Mouse (Mus musculus) retina, postnatal 7 days (tissue): ENCODE data around the gene Tcf20.

Source experiments
- DNase-seq: peaks from one replicate; pipeline ENCODE4 v3.0.0-alpha.2; 2012; ENCODE audit warnings: low read depth, low spot score

Gene Tcf20

DNA sequence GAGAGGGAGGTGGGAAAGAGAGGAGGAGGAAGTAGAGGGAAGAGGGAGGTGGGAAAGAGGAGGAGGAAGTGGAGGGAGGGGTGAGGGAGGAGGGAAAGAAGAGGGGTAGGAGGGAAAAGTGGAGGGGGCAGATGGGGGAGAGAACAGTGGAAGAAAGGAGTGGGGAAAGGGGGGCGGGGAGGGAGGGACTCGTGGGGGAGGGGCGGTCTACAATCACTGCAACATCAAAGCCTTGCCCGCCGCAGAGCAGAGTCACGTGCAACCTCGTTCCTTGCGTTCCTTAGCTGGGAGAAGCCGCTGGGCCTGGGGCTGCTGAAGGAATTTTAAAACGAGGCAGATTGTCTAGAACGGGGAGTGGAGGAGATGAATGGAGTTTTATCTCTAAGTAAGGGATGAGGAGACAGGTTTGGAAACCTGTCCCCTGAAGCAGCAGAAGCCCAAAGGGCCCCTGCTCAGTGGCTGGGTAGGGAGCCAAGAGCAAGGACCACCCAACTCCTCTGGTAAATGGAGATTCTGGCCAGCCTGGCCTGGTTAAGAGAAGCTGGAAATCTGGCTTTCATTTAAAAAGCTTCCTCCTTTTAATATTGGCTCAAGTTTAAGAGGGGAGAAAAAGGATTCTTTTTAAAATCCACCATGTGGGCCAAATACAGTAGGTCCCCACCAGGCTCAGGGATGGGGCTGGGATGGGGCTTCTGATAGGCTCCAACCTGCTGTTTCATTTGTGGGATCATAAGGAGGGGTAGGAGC is 62.8 kb downstream of the Tcf20 start:
- DNase-seq: no peak

GRCm38 (mm10) chr15:82923531-82923930 is 64.1 kb downstream of the Tcf20 start:
- DNase-seq: no peak

GRCm38 (mm10) chr15:82922755-82923154 is 64.9 kb downstream of the Tcf20 start:
- DNase-seq: no peak

DNA sequence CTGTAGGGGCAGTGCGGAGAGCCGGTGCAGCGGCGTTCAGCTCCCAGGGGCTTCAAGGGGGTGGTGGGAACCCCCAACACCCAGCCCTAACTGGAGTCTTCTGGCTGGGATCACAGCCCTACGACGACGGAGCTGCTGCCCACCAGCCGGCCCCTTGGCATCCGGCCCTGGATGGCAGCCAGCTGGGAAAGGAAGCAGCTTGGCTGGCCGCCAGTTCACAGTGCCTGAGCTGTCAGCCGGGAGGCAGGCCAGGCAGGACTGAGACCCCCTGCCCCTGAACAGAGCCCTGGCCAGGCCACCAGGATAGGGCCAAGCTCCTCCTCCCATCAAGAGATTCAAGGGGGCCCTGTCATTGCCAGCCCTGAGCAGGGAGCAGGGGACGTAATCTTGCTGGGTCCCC is 65.6 kb downstream of the Tcf20 start:
- DNase-seq: peak; percentile 77

- DNase-seq: no peak
Observed at GRCm38 (mm10) chr15:82921559-82921958, 66.1 kb downstream of the Tcf20 start.

GRCm38 (mm10) chr15:82920895-82921515 is 66.7 kb downstream of the Tcf20 start:
- DNase-seq: no peak

GRCm38 (mm10) chr15:82917965-82918364 is 69.7 kb downstream of the Tcf20 start:
- DNase-seq: no peak

- DNase-seq: peak; percentile 58
Observed at GRCm38 (mm10) chr15:82917207-82917844, 70.3 kb downstream of the Tcf20 start.

GRCm38 (mm10) chr15:82914455-82914854 is 73.2 kb downstream of the Tcf20 start:
- no peak for DNase-seq

DNA sequence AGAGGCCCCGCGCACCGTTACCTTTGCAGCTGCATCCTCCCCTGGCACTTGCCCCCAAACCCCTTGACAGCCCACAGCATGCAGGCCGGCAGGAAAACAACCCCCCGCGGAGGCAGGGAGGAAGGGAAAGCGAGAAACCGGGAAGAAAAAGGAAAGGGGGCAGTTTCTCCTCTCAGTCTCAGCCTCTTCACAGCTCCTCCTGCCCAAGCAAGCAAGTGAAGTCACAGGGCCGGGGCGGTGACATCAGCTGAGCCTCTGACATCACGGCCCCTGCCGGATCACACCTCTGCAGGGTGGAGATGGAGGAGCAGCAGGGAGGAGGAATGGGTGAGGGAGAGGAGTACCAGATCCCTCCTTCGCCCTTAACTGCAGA is 75.7 kb downstream of the Tcf20 start:
- DNase-seq: no peak

DNA sequence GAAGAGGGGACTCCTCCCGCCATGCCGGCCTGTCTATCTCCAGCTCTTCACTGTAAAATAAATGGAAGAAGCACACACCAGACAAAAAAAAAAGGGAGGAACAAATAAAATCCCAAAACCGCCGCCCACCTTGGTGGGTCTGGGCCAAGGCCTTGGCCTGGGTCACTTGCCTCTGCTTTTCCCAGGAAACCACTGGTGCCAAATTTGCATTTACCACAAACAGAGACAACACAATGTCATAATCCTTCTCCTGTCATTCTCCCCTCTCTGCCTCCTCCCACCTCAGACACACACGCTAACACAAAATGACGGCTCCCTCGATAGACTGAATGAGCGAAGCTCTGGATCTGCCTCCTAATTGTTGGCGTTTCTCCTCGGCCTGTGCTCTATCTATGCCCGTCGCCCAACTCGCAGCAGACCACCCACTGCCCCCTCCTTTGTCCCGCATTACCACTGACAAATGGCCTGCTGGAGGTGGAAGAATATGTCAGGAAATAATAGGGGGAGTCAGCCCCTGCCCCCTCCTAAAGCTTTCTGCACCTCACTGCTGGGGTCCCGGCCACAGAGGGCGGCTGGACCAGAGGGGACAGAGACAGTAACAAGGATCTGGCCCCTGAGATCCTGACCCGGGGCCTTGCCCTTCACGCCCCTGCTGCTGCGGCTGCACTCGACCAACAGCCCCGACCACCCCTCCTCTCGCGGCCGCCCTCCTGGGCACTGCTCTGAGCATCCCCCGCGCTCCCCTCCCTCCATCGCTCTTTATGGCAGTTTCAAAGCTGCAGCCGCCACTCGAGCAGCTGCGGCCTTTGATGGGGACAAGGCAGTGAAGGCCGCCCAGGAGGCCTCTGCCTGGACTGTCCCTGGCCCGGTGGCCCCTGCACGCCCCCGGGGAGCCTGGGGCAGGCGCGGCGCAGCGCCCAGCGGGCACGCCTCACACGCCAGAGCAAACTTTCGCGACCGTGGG is 76.4 kb downstream of the Tcf20 start:
- DNase-seq: no peak

- DNase-seq: no peak
Observed at GRCm38 (mm10) chr15:82910596-82910995, 77.1 kb downstream of the Tcf20 start.

DNA sequence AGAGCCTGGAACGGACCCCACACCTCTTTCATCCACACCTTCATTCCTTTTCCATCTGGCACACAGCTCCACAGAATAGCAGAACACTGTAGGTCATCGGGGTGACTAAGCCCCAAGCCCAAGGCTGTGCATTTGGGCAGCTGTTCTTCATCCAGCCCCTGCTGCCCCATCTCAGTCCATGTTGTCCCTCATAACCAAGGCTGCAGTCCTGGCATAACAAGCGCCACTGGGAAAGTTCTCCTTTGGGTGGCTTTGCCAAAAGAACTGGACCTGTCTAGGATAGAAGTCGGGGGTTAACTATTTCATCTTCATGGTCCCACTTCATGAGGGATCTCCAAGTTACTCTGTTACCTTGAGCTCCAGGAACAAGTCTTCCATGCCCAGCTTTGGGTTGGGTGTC is 77.9 kb downstream of the Tcf20 start:
- no peak for DNase-seq

GRCm38 (mm10) chr15:82908521-82908920 is 79.2 kb downstream of the Tcf20 start:
- no peak for DNase-seq

DNA sequence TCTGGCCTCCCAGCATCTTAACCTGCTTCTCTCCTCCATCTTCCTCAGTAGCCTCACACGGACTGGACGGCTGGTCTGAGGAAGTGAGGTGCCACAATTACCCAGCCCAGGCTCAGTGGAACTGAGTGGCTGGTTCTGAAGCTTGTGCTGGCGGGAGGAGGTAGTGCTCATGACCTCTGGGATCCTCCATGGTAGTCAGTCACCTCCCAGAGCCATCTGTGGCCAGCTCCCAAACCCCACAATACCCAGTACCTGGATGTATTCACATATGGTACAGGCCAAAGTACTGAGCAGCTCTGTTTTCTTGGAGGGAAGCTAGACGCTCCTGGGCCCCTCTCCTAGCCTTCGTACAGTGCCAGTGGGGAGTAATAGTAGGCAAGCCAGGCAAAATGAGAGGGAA is 80.4 kb downstream of the Tcf20 start:
- no peak for DNase-seq

GRCm38 (mm10) chr15:82906574-82907061 is 81.1 kb downstream of the Tcf20 start:
- no peak for DNase-seq

DNA sequence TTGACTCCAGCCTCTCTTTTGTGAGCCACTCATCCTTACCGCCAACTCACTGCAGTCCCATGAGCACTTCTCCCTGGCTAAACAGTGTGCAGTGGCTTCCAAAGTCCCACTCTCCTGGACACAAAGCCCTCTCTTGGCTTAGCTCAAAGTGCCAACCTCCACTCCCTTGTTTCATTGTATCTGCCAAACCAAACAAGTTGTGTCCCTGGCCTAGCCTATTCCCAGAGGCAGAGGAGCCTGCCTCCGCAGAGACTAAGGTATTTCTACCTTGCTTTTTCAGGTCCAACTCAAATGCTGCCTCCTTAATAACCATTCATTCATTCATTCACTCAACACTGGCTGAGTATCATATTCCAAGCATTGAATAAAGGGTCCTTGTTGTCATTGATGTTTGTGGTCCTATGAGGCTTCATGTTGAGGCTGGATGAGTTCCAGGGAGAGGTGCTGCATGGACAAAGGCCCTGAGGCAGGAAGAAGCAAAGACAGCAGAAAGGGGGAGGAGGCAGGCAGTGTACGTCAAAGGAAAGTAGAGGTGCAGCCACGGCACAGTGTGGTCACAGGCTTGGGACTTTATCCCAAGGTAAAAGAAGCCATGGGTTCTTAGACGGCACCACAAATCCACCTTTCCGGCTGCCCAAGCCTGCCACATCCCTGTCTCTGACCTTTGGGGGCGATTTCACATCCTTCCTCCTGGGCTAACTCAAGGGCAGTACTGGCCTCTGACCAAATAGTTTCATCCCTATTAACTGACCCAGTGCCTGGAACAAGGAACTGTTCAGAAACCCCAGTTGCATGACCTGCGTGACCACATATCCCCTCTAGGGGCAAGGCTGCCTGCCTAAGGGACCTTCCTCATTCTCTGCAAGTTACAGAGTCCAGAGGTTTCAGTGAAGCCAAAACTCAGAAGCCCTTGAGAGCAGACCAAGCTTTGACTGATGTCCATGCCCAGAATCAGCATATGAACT is 82.0 kb downstream of the Tcf20 start:
- DNase-seq: no peak

DNA sequence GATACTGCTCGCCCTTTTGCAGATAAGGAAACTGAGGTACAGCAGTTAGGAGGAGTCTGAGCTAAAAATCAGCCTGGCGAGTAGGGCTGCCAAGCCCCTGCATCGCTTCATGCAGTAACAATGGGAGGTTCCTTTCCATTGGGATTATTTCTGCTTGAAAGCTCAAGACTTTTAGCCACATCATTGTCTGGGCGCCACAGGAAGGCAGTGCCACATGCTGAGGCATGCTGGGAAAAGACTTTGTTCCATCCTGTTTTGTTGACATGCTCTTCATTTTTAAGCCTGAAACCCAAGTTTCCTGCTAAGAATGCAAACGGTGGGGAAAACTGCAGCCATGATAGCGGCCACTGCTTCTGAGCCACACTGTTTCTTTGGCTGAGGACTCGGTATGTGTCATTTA is 83.1 kb downstream of the Tcf20 start:
- DNase-seq: no peak

DNA sequence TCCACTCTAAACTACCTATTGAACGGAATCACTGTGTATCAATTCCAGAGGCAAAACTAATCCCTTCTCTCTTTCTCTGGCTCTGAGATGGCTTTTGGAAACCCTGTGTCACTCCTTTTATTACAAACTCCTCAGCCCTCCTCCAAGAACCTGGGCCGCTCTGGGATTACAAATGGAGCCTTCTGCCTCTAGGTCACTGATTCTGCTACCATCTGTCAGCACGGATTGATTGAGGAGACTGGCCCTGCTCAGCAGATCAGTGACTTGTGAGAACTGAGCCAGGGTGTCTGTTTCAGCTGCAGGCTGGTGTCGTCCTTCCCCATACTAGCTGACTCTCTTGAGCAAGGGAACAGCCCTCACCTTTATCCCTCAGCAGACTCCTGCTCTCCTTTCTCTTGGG is 85.2 kb downstream of the Tcf20 start:
- DNase-seq: no peak

- no peak for DNase-seq
Observed at GRCm38 (mm10) chr15:82901306-82901705, 86.4 kb downstream of the Tcf20 start.

DNA sequence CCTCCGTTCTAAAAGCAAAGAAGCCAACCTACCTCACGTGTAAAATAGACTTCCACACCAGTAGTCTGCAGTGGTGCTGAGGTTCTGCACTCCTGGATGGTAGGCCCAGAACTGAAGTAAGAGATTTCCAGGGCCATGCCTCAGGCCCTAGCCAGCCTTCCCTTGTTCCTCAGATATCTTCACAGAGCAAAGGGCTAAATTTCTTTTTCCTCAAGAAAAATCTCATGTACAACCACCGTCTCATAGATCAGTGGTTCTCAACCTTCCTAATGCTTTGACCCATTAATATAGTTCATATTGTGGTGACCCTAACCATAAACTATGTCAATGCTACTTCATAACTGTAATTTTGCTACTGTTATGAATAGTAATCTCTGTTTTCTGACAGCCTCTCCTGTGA is 87.3 kb downstream of the Tcf20 start:
- DNase-seq: no peak
